Mouse (Mus musculus): Measurements from ENCODE around the gene Adamts9. TPM values are rescaled to one million over a fixed set of nuclear protein-coding genes. Genes with fewer than 3 reads are reported as not detected.

The Adamts9 gene
- total and polyA plus RNA-seq, 3 experiments = 0.27 TPM; not detected in 2

DNA sequence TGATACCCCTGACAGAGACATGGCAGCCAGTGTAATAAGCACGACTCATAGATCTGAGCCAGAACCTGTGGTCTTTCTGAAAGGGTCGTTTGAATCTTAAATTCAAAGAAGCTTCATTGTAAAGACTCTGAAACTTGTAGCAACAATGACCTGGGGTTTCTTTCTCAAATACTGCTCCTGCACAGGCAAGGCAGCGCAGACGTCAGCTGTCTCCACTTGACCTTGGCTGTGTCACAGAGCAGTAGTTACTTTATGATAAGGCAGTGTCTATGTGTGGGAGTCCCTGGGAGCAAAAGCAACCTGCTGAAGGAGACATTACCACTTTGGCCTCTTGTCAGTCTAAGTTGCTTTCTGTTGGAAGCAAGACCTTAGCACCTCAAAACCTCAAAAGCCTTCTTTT, 96.7 kb downstream of the Adamts9 start:
- DNase-seq (ENCODE audit: low spot score) (no peak), ATAC-seq (ENCODE audit: extremely low read depth, insufficient number of reproducible peaks, low FRiP score, poor library complexity, severe bottlenecking) (no peak)
- H3K4me1 ChIP-seq (ENCODE audit: insufficient read depth, low read depth, low read length) = no peaks in the 10 kb centered on the region
- no peaks in the 10 kb centered on the region for H3K27me3 ChIP-seq (ENCODE audit: insufficient read depth, low read length)
- no peak overlapping the region for H3K4me3 ChIP-seq (ENCODE audit: low read depth, low read length)
- TF ChIP-seq POLR2AphosphoS5 (IDR thresholded peaks at IDR 0.05; ENCODE audit: insufficient replicate concordance, low read depth, low read length) = no peak
- no peak for TF ChIP-seq TAL1 (conservative IDR thresholded peaks at IDR 0.05; ENCODE audit: low read depth, low read length)
- TF ChIP-seq GATA2 (IDR thresholded peaks at IDR 0.05; ENCODE audit: borderline replicate concordance, low read depth, low read length) = no peak
- TF ChIP-seq CTCF (IDR thresholded peaks at IDR 0.05; ENCODE audit: low read depth, low read length) = no peak
- TF ChIP-seq GATA1 (IDR thresholded peaks at IDR 0.05; ENCODE audit: borderline replicate concordance, low read length) = no peak
- no peaks in the 10 kb centered on the region for H3K36me3 ChIP-seq (replicated peaks)
- H3K9me3 ChIP-seq (replicated peaks) = peaks cover 14% of the 10 kb centered on the region; the same call in 1 of the 2 replicates

DNA sequence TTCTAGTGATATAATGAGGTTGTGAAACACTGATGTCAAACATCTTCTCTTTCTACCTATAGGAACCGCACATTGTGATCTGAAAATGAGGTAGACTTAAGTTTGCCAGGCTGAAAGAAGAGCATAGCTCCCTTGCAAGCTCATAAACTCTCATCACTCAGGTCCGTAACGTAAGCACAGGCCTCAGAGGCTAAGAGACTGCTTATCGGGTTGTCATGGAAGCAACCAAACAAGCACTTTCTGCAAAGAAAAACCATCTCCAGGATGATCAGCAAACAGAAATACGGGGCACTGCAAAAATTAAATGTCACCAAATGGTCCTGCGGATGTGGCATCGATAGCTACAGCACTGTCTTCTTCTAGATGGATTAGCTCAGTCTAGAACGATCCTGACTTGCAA, 97.4 kb downstream of the Adamts9 start:
- Histone ChIP-seq H3K9me3 (replicated peaks) (peaks cover 14% of the 10 kb centered on the region; the same call in 1 of the 2 replicates), H3K4me1 (ENCODE audit: insufficient read depth, low read depth, low read length) (no peaks in the 10 kb centered on the region), H3K4me3 (ENCODE audit: low read depth, low read length) (no peak overlapping the region), H3K27me3 (ENCODE audit: insufficient read depth, low read length) (no peaks in the 10 kb centered on the region), H3K36me3 (replicated peaks) (no peaks in the 10 kb centered on the region)
- ATAC-seq (ENCODE audit: extremely low read depth, insufficient number of reproducible peaks, low FRiP score, poor library complexity, severe bottlenecking) = no peak
- DNase-seq (ENCODE audit: low spot score) = no peak
- TF ChIP-seq POLR2AphosphoS5 (IDR thresholded peaks at IDR 0.05; ENCODE audit: insufficient replicate concordance, low read depth, low read length) = no peak
- no peak for TF ChIP-seq TAL1 (conservative IDR thresholded peaks at IDR 0.05; ENCODE audit: low read depth, low read length)

DNA sequence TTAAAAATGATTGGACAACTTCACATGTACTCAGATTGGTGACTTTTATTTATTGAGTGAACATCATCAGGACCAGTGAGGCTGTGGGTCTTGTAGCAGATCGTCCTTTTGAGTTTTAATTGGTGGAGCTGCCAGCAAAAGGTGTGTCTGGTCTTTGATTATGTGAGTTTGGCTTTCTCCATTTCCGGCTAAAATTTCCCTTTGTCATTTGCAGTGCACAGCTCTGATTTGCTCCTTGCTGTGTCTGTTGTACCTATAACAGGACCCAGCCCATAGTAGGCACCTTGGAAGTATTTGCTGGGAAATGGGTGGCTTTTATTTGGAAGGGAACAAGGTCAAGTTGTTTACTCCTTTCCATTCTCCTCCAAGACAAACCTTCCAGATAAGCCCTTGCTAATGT, 99.8 kb downstream of the Adamts9 start:
- H3K9me3 ChIP-seq (replicated peaks) = peaks cover 5% of the 10 kb centered on the region; the same call in 1 of the 2 replicates
- H3K4me3 ChIP-seq (ENCODE audit: low read depth, low read length) = no peak overlapping the region
- DNase-seq (ENCODE audit: low spot score) (no peak), ATAC-seq (ENCODE audit: extremely low read depth, insufficient number of reproducible peaks, low FRiP score, poor library complexity, severe bottlenecking) (no peak)
- TF ChIP-seq GATA2 (IDR thresholded peaks at IDR 0.05; ENCODE audit: borderline replicate concordance, low read depth, low read length) (no peak), TAL1 (conservative IDR thresholded peaks at IDR 0.05; ENCODE audit: low read depth, low read length) (no peak), CTCF (IDR thresholded peaks at IDR 0.05; ENCODE audit: low read depth, low read length) (no peak), GATA1 (IDR thresholded peaks at IDR 0.05; ENCODE audit: borderline replicate concordance, low read length) (no peak), POLR2AphosphoS5 (IDR thresholded peaks at IDR 0.05; ENCODE audit: insufficient replicate concordance, low read depth, low read length) (no peak)
- H3K36me3 ChIP-seq (replicated peaks) = no peaks in the 10 kb centered on the region
- no peaks in the 10 kb centered on the region for H3K4me1 ChIP-seq (ENCODE audit: insufficient read depth, low read depth, low read length)
- no peaks in the 10 kb centered on the region for H3K27me3 ChIP-seq (ENCODE audit: insufficient read depth, low read length)

DNA sequence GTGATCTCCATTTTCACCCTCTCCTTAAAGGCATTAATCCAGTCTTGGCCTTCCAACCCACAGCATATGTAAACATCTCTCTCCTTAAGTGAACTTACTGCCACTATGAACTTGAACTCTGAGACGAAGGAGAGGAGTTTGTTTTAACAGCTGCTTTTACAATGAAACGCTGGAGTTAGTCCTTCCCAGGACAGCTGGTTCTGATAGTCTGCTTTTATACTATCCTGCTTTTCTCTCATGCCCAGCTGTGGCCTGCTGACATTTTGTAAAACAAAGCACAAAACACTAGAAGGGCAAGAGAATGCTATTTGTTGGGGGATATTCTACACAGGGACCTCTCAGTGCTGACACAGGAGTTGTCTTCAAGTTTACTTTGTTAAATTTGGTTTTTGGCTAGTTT, 101.3 kb downstream of the Adamts9 start:
- DNase-seq (ENCODE audit: low spot score) (no peak), ATAC-seq (ENCODE audit: extremely low read depth, insufficient number of reproducible peaks, low FRiP score, poor library complexity, severe bottlenecking) (no peak)
- TF ChIP-seq CTCF (IDR thresholded peaks at IDR 0.05; ENCODE audit: low read depth, low read length) (no peak), TAL1 (conservative IDR thresholded peaks at IDR 0.05; ENCODE audit: low read depth, low read length) (no peak), GATA1 (IDR thresholded peaks at IDR 0.05; ENCODE audit: borderline replicate concordance, low read length) (no peak), GATA2 (IDR thresholded peaks at IDR 0.05; ENCODE audit: borderline replicate concordance, low read depth, low read length) (no peak), POLR2AphosphoS5 (IDR thresholded peaks at IDR 0.05; ENCODE audit: insufficient replicate concordance, low read depth, low read length) (no peak)
- no peaks in the 10 kb centered on the region for H3K27me3 ChIP-seq (ENCODE audit: insufficient read depth, low read length)
- no peaks in the 10 kb centered on the region for H3K4me1 ChIP-seq (ENCODE audit: insufficient read depth, low read depth, low read length)
- no peaks in the 10 kb centered on the region for H3K36me3 ChIP-seq (replicated peaks)
- peaks cover 5% of the 10 kb centered on the region; the same call in 1 of the 2 replicates for H3K9me3 ChIP-seq (replicated peaks)
- H3K4me3 ChIP-seq (ENCODE audit: low read depth, low read length) = no peak overlapping the region

DNA sequence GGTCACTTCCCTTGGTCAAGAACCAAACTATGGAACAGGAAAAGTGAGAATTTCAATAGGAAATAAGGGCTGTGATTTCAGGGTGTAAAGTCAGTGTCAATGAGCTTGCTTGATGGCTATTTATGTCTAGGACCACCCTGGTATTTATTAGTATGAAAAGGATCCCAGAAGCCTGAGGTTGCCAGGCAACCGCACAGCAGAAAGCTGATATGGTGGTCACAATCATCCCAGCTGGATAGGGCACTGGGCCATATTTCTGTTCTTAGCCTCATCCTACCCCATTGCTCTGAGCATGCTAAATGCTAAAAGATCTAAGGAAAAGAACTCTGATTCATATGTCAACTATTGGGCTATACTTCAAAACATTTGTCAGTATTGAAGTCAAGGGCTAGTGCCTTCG, 112.2 kb downstream of the Adamts9 start:
- DNase-seq (ENCODE audit: low spot score) (no peak), ATAC-seq (ENCODE audit: extremely low read depth, insufficient number of reproducible peaks, low FRiP score, poor library complexity, severe bottlenecking) (no peak)
- Histone ChIP-seq H3K9me3 (replicated peaks) (0 out of 2 replicates have a peak, but pooled peaks cover 3% of the 10 kb centered on the region), H3K4me1 (ENCODE audit: insufficient read depth, low read depth, low read length) (no peaks in the 10 kb centered on the region), H3K4me3 (ENCODE audit: low read depth, low read length) (no peak overlapping the region), H3K36me3 (replicated peaks) (no peaks in the 10 kb centered on the region), H3K27me3 (ENCODE audit: insufficient read depth, low read length) (no peaks in the 10 kb centered on the region)
- TF ChIP-seq CTCF (IDR thresholded peaks at IDR 0.05; ENCODE audit: low read depth, low read length) = no peak
- TF ChIP-seq POLR2AphosphoS5 (IDR thresholded peaks at IDR 0.05; ENCODE audit: insufficient replicate concordance, low read depth, low read length) = no peak

DNA sequence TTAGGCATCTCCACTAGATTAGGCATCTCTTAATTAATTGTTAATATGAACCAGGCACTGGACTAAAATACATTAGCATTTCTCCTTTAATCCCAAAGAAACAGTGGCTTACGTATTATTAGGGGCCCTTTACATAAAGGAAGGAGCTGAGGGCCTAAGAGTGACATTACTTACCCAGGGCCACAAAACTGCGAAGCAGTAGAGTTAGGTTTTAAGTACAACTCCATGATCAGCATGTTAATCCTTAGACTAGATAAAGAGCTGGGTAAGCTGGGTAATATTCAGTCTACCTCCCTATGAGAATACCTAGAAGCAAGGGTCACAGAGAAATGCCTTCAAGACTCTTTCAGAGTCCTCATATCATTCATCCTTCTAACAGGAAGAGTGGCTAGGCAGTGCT, 114.1 kb downstream of the Adamts9 start:
- Histone ChIP-seq H3K4me3 (ENCODE audit: low read depth, low read length) (no peak overlapping the region), H3K9me3 (replicated peaks) (0 out of 2 replicates have a peak, but pooled peaks cover 3% of the 10 kb centered on the region), H3K4me1 (ENCODE audit: insufficient read depth, low read depth, low read length) (no peaks in the 10 kb centered on the region), H3K36me3 (replicated peaks) (no peaks in the 10 kb centered on the region), H3K27me3 (ENCODE audit: insufficient read depth, low read length) (no peaks in the 10 kb centered on the region)
- no peak for TF ChIP-seq POLR2AphosphoS5 (IDR thresholded peaks at IDR 0.05; ENCODE audit: insufficient replicate concordance, low read depth, low read length)
- no peak for TF ChIP-seq TAL1 (conservative IDR thresholded peaks at IDR 0.05; ENCODE audit: low read depth, low read length)
- TF ChIP-seq CTCF (IDR thresholded peaks at IDR 0.05; ENCODE audit: low read depth, low read length) = no peak
- TF ChIP-seq GATA2 (IDR thresholded peaks at IDR 0.05; ENCODE audit: borderline replicate concordance, low read depth, low read length) = no peak
- TF ChIP-seq GATA1 (IDR thresholded peaks at IDR 0.05; ENCODE audit: borderline replicate concordance, low read length) = no peak
- ATAC-seq (ENCODE audit: extremely low read depth, insufficient number of reproducible peaks, low FRiP score, poor library complexity, severe bottlenecking) (no peak), DNase-seq (ENCODE audit: low spot score) (no peak)

DNA sequence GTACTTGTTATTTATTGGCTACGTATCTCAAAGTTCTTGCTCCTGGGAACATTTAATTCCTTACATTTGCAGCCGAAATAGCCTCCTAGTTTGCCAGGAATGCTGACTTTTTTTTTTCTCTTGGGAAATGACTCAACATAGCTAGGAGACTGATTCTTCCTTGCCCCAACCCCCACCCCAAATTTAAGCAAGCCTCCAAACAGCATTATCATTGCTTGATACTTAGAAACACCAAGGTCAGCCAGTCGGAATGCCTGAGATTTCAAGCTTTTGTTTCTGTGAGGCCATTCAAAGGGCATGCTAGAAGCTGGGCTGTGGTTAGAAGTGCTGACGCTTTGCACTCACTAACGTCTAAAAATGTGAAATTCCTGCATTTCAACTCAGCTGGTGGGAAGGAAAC, 115.9 kb downstream of the Adamts9 start:
- DNase-seq (ENCODE audit: low spot score) = no peak
- no peak for ATAC-seq (ENCODE audit: extremely low read depth, insufficient number of reproducible peaks, low FRiP score, poor library complexity, severe bottlenecking)
- peaks cover 9% of the 10 kb centered on the region for H3K9me3 ChIP-seq (replicated peaks)
- H3K36me3 ChIP-seq (replicated peaks) = no peaks in the 10 kb centered on the region
- H3K4me1 ChIP-seq (ENCODE audit: insufficient read depth, low read depth, low read length) = no peaks in the 10 kb centered on the region
- H3K27me3 ChIP-seq (ENCODE audit: insufficient read depth, low read length) = no peaks in the 10 kb centered on the region
- H3K4me3 ChIP-seq (ENCODE audit: low read depth, low read length) = no peak overlapping the region
- no peak for TF ChIP-seq GATA1 (IDR thresholded peaks at IDR 0.05; ENCODE audit: borderline replicate concordance, low read length)
- no peak for TF ChIP-seq POLR2AphosphoS5 (IDR thresholded peaks at IDR 0.05; ENCODE audit: insufficient replicate concordance, low read depth, low read length)
- TF ChIP-seq TAL1 (conservative IDR thresholded peaks at IDR 0.05; ENCODE audit: low read depth, low read length) = no peak
- TF ChIP-seq GATA2 (IDR thresholded peaks at IDR 0.05; ENCODE audit: borderline replicate concordance, low read depth, low read length) = no peak
- TF ChIP-seq CTCF (IDR thresholded peaks at IDR 0.05; ENCODE audit: low read depth, low read length) = no peak
